In genomic region chr14:58265373-58265772, GRCm38 (mm10) we compare ENCODE assay signal across 29 mouse cellular contexts.
DNase-seq lines count a peak whose midpoint lies in the region; ATAC-seq lines count a peak whose summit lies in the region.
"Had no signal": no experiment of that assay in that cellular context is flagged by ENCODE, and none has a peak within 500 bp of the region (broad histone marks: within the 10 kb centered on the region; RNA-seq: fewer than 3 reads in every experiment).

No protein-coding gene starts in this region.

- no peak overlapping the region for H3K4me3 ChIP-seq in kidney, embryonic 15.5 days (replicated peaks)
- H3K4me3 ChIP-seq in lung, embryonic 16.5 days (ENCODE audit: low read length): no peak overlapping the region
- no peak overlapping the region for H3K4me3 ChIP-seq in intestine, embryonic 15.5 days (replicated peaks)
- H3K4me3 ChIP-seq in stomach, embryonic 16.5 days (replicated peaks; ENCODE audit: low read length): no peak overlapping the region
- no peak overlapping the region for H3K4me3 ChIP-seq in liver, embryonic 11.5 days (ENCODE audit: low read depth, low read length)
- H3K4me3 ChIP-seq: erythroblast, embryonic 14.5 days; forebrain, embryonic 12.5 days; heart, embryonic 13.5 days; liver, embryonic 15.5 days; megakaryocyte, embryonic 14.5 days; midbrain, embryonic 12.5 days; neural tube, embryonic 15.5 days had no signal

- peak overlapping the region; percentile 71 for H3K27ac ChIP-seq in kidney, embryonic 15.5 days
- peak overlapping the region; percentile 55 for H3K27ac ChIP-seq in lung, embryonic 16.5 days (ENCODE audit: low read length)
- H3K27ac ChIP-seq in intestine, embryonic 15.5 days: no peak overlapping the region
- no peak overlapping the region for H3K27ac ChIP-seq in stomach, embryonic 16.5 days (ENCODE audit: low read length)
- no peak overlapping the region for H3K27ac ChIP-seq in liver, embryonic 11.5 days (ENCODE audit: low read depth, low read length)
- H3K27ac ChIP-seq: forebrain, embryonic 12.5 days; heart, embryonic 13.5 days; hindbrain, embryonic 14.5 days; liver, embryonic 15.5 days; midbrain, embryonic 12.5 days; neural tube, embryonic 15.5 days had no signal

- H3K9ac ChIP-seq in kidney, embryonic 15.5 days: no peak overlapping the region
- H3K9ac ChIP-seq in lung, embryonic 16.5 days (ENCODE audit: low read length): no peak overlapping the region
- no peak overlapping the region for H3K9ac ChIP-seq in intestine, embryonic 15.5 days
- H3K9ac ChIP-seq in stomach, embryonic 16.5 days (ENCODE audit: low read length): no peak overlapping the region
- no peak overlapping the region for H3K9ac ChIP-seq in liver, embryonic 11.5 days (ENCODE audit: low read depth, low read length)
- H3K9ac ChIP-seq: forebrain, embryonic 12.5 days; heart, embryonic 13.5 days; hindbrain, embryonic 14.5 days; liver, embryonic 15.5 days; midbrain, embryonic 12.5 days; neural tube, embryonic 15.5 days had no signal

- no peaks in the 10 kb centered on the region for H3K36me3 ChIP-seq in kidney, embryonic 15.5 days
- H3K36me3 ChIP-seq in lung, embryonic 16.5 days (ENCODE audit: control insufficient read depth, insufficient read depth, low read length): no peaks in the 10 kb centered on the region
- H3K36me3 ChIP-seq in intestine, embryonic 15.5 days: no peaks in the 10 kb centered on the region
- no peaks in the 10 kb centered on the region for H3K36me3 ChIP-seq in stomach, embryonic 16.5 days (ENCODE audit: control insufficient read depth, insufficient read depth, low read length)
- H3K36me3 ChIP-seq in liver, embryonic 11.5 days (ENCODE audit: control insufficient read depth, insufficient read depth, low read length): no peaks in the 10 kb centered on the region
- H3K36me3 ChIP-seq: forebrain, embryonic 12.5 days; heart, embryonic 13.5 days; liver, embryonic 15.5 days; midbrain, embryonic 12.5 days; neural tube, embryonic 15.5 days had no signal

- DNase-seq in kidney, postnatal 25 days: no peak
- no peak for DNase-seq in lung, postnatal 14 days
- DNase-seq in thymus, postnatal 4 days: no peak
- no peak for DNase-seq in liver, embryonic 11.5 days (ENCODE audit: low spot score)
- DNase-seq: adrenal gland, adult 2 months; cerebellum, adult 8-10 months; cerebellum, postnatal 25 days; gastrocnemius, postnatal 10 days; heart, postnatal 10 days; kidney, adult 9 months; liver; lung, postnatal 4 days; retina, postnatal 1 day; right cerebral cortex, postnatal 25 days; thymus, adult 2 months; thymus, postnatal 36 days had no signal

- peaks cover 32% of the 10 kb centered on the region for H3K4me1 ChIP-seq in kidney, embryonic 15.5 days
- H3K4me1 ChIP-seq in lung, embryonic 16.5 days (replicated peaks; ENCODE audit: control insufficient read depth, insufficient read depth, low read length): peaks cover 14% of the 10 kb centered on the region
- no peaks in the 10 kb centered on the region for H3K4me1 ChIP-seq in intestine, embryonic 15.5 days (replicated peaks)
- H3K4me1 ChIP-seq in stomach, embryonic 16.5 days (ENCODE audit: control insufficient read depth, insufficient read depth, low read length): no peaks in the 10 kb centered on the region
- no peaks in the 10 kb centered on the region for H3K4me1 ChIP-seq in liver, embryonic 11.5 days (replicated peaks; ENCODE audit: control insufficient read depth, insufficient read depth, low read length)
- H3K4me1 ChIP-seq: forebrain, embryonic 12.5 days; liver, embryonic 15.5 days; megakaryocyte, embryonic 14.5 days; midbrain, embryonic 12.5 days; neural tube, embryonic 15.5 days had no signal

- no peaks in the 10 kb centered on the region for H3K9me3 ChIP-seq in kidney, embryonic 15.5 days (replicated peaks)
- no peaks in the 10 kb centered on the region for H3K9me3 ChIP-seq in lung, embryonic 16.5 days (ENCODE audit: control insufficient read depth, low read length)
- no peaks in the 10 kb centered on the region for H3K9me3 ChIP-seq in intestine, embryonic 15.5 days
- H3K9me3 ChIP-seq in stomach, embryonic 16.5 days (replicated peaks; ENCODE audit: control insufficient read depth, low read length): no peaks in the 10 kb centered on the region
- H3K9me3 ChIP-seq in liver, embryonic 11.5 days (ENCODE audit: control insufficient read depth, low read length): no peaks in the 10 kb centered on the region
- H3K9me3 ChIP-seq: forebrain, embryonic 12.5 days; heart, embryonic 13.5 days; liver, embryonic 15.5 days; midbrain, embryonic 12.5 days; neural tube, embryonic 15.5 days had no signal

- no peaks in the 10 kb centered on the region for H3K27me3 ChIP-seq in kidney, embryonic 15.5 days
- H3K27me3 ChIP-seq in lung, embryonic 16.5 days (ENCODE audit: control insufficient read depth, insufficient read depth, low read depth, low read length): no peaks in the 10 kb centered on the region
- no peaks in the 10 kb centered on the region for H3K27me3 ChIP-seq in intestine, embryonic 15.5 days (replicated peaks)
- no peaks in the 10 kb centered on the region for H3K27me3 ChIP-seq in stomach, embryonic 16.5 days (ENCODE audit: control insufficient read depth, insufficient read depth, low read length)
- H3K27me3 ChIP-seq in liver, embryonic 11.5 days (replicated peaks; ENCODE audit: control insufficient read depth, insufficient read depth, low read length): no peaks in the 10 kb centered on the region
- H3K27me3 ChIP-seq: forebrain, embryonic 12.5 days; heart, embryonic 13.5 days; liver, embryonic 15.5 days; megakaryocyte, embryonic 14.5 days; midbrain, embryonic 12.5 days; neural tube, embryonic 15.5 days had no signal

- no peak overlapping the region for H3K4me2 ChIP-seq in kidney, embryonic 15.5 days
- H3K4me2 ChIP-seq in lung, embryonic 16.5 days (ENCODE audit: low read depth, low read length): no peak overlapping the region
- peak overlapping the region; percentile 35 for H3K4me2 ChIP-seq in intestine, embryonic 15.5 days (replicated peaks)
- H3K4me2 ChIP-seq in stomach, embryonic 16.5 days (ENCODE audit: low read depth, low read length): no peak overlapping the region
- no peak overlapping the region for H3K4me2 ChIP-seq in liver, embryonic 11.5 days
- H3K4me2 ChIP-seq: forebrain, embryonic 12.5 days; heart, embryonic 13.5 days; hindbrain, embryonic 14.5 days; liver, embryonic 15.5 days; midbrain, embryonic 12.5 days; neural tube, embryonic 15.5 days had no signal

- 12% methylated on average over 7 of the region's 7 CpGs for WGBS in kidney, embryonic 15.5 days
- 7% methylated on average over 7 of the region's 7 CpGs for WGBS in lung, embryonic 16.5 days
- WGBS in intestine, embryonic 15.5 days: 19% methylated on average over 7 of the region's 7 CpGs
- WGBS in stomach, embryonic 16.5 days: 24% methylated on average over 7 of the region's 7 CpGs
- 36% methylated on average over 7 of the region's 7 CpGs for WGBS in liver, embryonic 11.5 days

- ATAC-seq in kidney, embryonic 15.5 days (replicated peaks; ENCODE audit: low FRiP score): no peak
- ATAC-seq in lung, embryonic 16.5 days (ENCODE audit: low read depth): peak; percentile 89
- peak; percentile 91 for ATAC-seq in intestine, embryonic 15.5 days
- peak; percentile 81; the same call in 1 of the 2 replicates for ATAC-seq in stomach, embryonic 16.5 days (ENCODE audit: insufficient read depth, low FRiP score)
- ATAC-seq in liver, embryonic 11.5 days (replicated peaks; ENCODE audit: low FRiP score): no peak
- ATAC-seq: activated CD4-positive, CD25-positive, alpha-beta regulatory T cell, adult 4 months had no signal

Comparison
In these comparisons a context has a peak if more than half of its experiments do, and no peak if none do; other contexts are left out.
1. ATAC-seq: peak in lung, embryonic 16.5 days (single experiment), intestine, embryonic 15.5 days (single experiment) and stomach, embryonic 16.5 days (single experiment); none in kidney, embryonic 15.5 days (single experiment) and liver, embryonic 11.5 days (single experiment).
2. H3K27ac ChIP-seq: peak in kidney, embryonic 15.5 days (single experiment) and lung, embryonic 16.5 days (single experiment); none in intestine, embryonic 15.5 days (single experiment), stomach, embryonic 16.5 days (single experiment) and liver, embryonic 11.5 days (single experiment).